Mouse (Mus musculus) liver, embryonic 11.5 days (tissue): ENCODE results near the gene Lmbr1l. TPM values are rescaled to one million over a fixed set of nuclear protein-coding genes. Genes with fewer than 3 reads are reported as not detected.

Experiments
- ATAC-seq: fragments of 200-750 bp; cut with Nextera tagmentation; replicated peaks from 2 replicates; pipeline ENCODE4 v1.8.0; 2017; ENCODE audit warnings: moderate number of reproducible peaks, mild to moderate bottlenecking, moderate TSS enrichment, moderate library complexity; ENCODE audit not compliant: low FRiP score
- DNase-seq: peaks from one replicate; pipeline ENCODE4 v3.0.0-alpha.2; 2017; ENCODE audit warnings: low spot score
- H3K27ac ChIP-seq: fragments of 300-500 bp; sonication (generic); 2 replicates; pipeline ENCODE4 v1.5.1; 2014; ENCODE audit warnings: mild to moderate bottlenecking, low read depth, low read length, control low read depth
- H3K27me3 ChIP-seq: fragments of 300-500 bp; sonication (generic); replicated peaks from 2 replicates; pipeline ENCODE4 v1.6.1; 2014; ENCODE audit warnings: low read length, mixed read lengths; ENCODE audit not compliant: control insufficient read depth, insufficient read depth
- H3K36me3 ChIP-seq: fragments of 300-500 bp; sonication (generic); 2 replicates; pipeline ENCODE4 v1.6.1; 2014; ENCODE audit warnings: mild to moderate bottlenecking, low read length, moderate library complexity, mixed read lengths; ENCODE audit not compliant: control insufficient read depth, insufficient read depth
- H3K4me1 ChIP-seq: fragments of 300-500 bp; sonication (generic); replicated peaks from 2 replicates; pipeline ENCODE4 v1.6.1; 2014; ENCODE audit warnings: low read length, mixed read lengths; ENCODE audit not compliant: control insufficient read depth, insufficient read depth
- H3K4me2 ChIP-seq: fragments of 300-500 bp; sonication (generic); 2 replicates; pipeline ENCODE4 v1.6.1; 2014; ENCODE audit warnings: mild to moderate bottlenecking, control low read depth, moderate library complexity
- H3K4me3 ChIP-seq: fragments of 300-500 bp; sonication (generic); 2 replicates; pipeline ENCODE4 v1.5.1; 2014; ENCODE audit warnings: low read depth, low read length, control low read depth
- H3K9ac ChIP-seq: fragments of 300-500 bp; sonication (generic); 2 replicates; pipeline ENCODE4 v1.6.1; 2014; ENCODE audit warnings: low read depth, low read length, control low read depth
- H3K9me3 ChIP-seq: fragments of 300-500 bp; sonication (generic); 2 replicates; pipeline ENCODE4 v1.6.1; 2016; ENCODE audit warnings: low read length, inconsistent platforms, mixed read lengths; ENCODE audit not compliant: control insufficient read depth
- WGBS: fragments of 180-500 bp; shearing (Covaris S2); extraction: QIAGEN DNeasy Blood & Tissue Kit; methylation state at CpG from one replicate; pipeline ENCODE4 v1.1.7; 2014; 5-methylcytosine and 5-hydroxymethylcytosine counted together
- polyA plus RNA-seq: library from polyadenylated mRNA; unstranded; fragments of >200 nt; fragmentation: Nextera tagmentation; extraction: Ambion mirVana; gene quantifications from 2 replicates; pipeline ENCODE4 v1.2.1, GENCODE M21; 2014

Lmbr1l gene
- polyA plus RNA-seq, result 1.6 and 2.8 TPM in 2 replicates

GRCm38 (mm10) chr15:98917538-98918498 is at the start of gene Lmbr1l:
Gene Lmbr1l (minus strand): TSS chr15:98918231.
- H3K36me3 ChIP-seq, result peaks cover 6% of the 10 kb centered on the region
- peak within 1 kb of the TSS; percentile 72 for H3K27ac ChIP-seq
- under 1% methylated on average over 81 of the region's 82 CpGs for WGBS
- peak within 1 kb of the TSS; percentile 70 for H3K9ac ChIP-seq
- H3K9me3 ChIP-seq, result no peaks in the 10 kb centered on the region
- peak within 1 kb of the TSS; percentile 85 for H3K4me2 ChIP-seq
- H3K27me3 ChIP-seq, result no peaks in the 10 kb centered on the region
- DNase-seq (peak; percentile 95), ATAC-seq (peak; percentile 100)
- H3K4me1 ChIP-seq, result no peaks in the 10 kb centered on the region; the same call in 1 of the 2 replicates
- H3K4me3 ChIP-seq, result peak within 1 kb of the TSS; percentile 80

- peak; percentile 66 for ATAC-seq
- 52% methylated on average over 3 of the region's 3 CpGs for WGBS
These were observed 41.5 kb upstream of the Lmbr1l start for GRCm38 (mm10) chr15:98959531-98959930.

DNA sequence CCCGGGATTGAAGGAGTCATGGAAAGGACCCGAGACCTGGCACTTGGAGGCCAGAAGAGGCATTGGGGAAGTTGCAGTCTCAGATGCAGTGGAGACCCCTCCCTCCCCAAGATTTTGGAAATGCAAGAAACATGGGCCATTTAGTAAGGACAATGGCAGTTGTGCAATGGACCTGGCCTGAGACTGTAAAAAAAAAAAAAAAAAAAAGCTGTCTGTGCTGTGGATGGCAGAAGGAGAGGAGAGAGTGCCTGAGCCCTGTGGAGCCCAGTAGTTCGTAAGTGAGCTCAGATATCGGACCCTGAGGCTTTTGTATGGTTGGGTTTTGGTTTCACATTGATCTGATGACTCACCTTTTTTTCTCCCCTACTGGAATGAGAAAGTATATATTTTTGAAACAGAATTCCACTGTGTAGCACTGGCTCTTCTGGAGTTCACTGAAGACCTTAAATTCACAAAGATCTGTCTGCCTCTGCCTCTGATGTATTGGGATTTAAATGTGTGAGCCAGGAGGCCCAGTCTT is 40.9 kb upstream of the Lmbr1l start:
- ATAC-seq (no peak), DNase-seq (no peak)
- Histone ChIP-seq H3K4me1 (0 out of 2 replicates have a peak, but pooled peaks cover 3% of the 10 kb centered on the region), H3K4me2 (no peak overlapping the region), H3K27ac (no peak overlapping the region), H3K9ac (no peak overlapping the region), H3K4me3 (no peak overlapping the region), H3K27me3 (no peaks in the 10 kb centered on the region), H3K36me3 (no peaks in the 10 kb centered on the region), H3K9me3 (no peaks in the 10 kb centered on the region)
- WGBS, result 86% methylated on average over 4 of the region's 4 CpGs

More at GRCm38 (mm10) chr15:98959531-98959930, 41.5 kb upstream of the Lmbr1l start:
- Histone ChIP-seq H3K27me3 (no peaks in the 10 kb centered on the region), H3K4me1 (0 out of 2 replicates have a peak, but pooled peaks cover 3% of the 10 kb centered on the region), H3K9me3 (no peaks in the 10 kb centered on the region), H3K4me2 (no peak overlapping the region), H3K27ac (no peak overlapping the region), H3K9ac (no peak overlapping the region), H3K36me3 (no peaks in the 10 kb centered on the region), H3K4me3 (no peak overlapping the region)
- DNase-seq, result no peak

DNA sequence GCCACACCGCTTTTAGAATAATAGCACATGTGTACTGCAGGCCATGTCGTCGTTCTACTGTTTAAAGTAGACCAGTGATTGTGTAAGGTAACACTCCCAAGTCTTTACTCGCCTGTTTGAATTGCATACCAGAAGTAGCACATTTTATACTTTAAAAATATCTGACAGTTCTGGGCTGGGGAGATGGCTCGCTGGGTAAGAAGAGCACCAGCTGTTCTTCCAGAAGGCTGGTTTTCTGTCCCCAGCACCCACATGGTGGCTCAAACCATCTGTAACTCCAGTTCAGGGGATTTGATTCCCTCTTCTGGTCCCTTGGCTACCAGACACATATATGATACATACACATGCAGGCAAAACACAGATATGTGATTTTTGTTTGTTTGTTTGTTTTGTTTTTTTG is 39.4 kb upstream of the Lmbr1l start:
- no peak overlapping the region for H3K9ac ChIP-seq
- DNase-seq, result no peak
- 0 out of 2 replicates have a peak, but pooled peaks cover 3% of the 10 kb centered on the region for H3K4me1 ChIP-seq
- no peaks in the 10 kb centered on the region for H3K27me3 ChIP-seq
- no peak for ATAC-seq
- no peaks in the 10 kb centered on the region for H3K9me3 ChIP-seq
- 81% methylated on average over 5 of the region's 5 CpGs for WGBS
- H3K36me3 ChIP-seq, result no peaks in the 10 kb centered on the region
- no peak overlapping the region for H3K27ac ChIP-seq
- H3K4me2 ChIP-seq, result no peak overlapping the region
- H3K4me3 ChIP-seq, result no peak overlapping the region

GRCm38 (mm10) chr15:98956000-98956399 is 38.0 kb upstream of the Lmbr1l start:
- 90% methylated on average over 4 of the region's 4 CpGs for WGBS
- H3K36me3 ChIP-seq, result no peaks in the 10 kb centered on the region
- peaks cover 8% of the 10 kb centered on the region; the same call in 1 of the 2 replicates for H3K4me1 ChIP-seq
- H3K9me3 ChIP-seq, result no peaks in the 10 kb centered on the region
- no peak overlapping the region for H3K4me3 ChIP-seq
- no peak overlapping the region for H3K4me2 ChIP-seq
- H3K27me3 ChIP-seq, result no peaks in the 10 kb centered on the region
- no peak overlapping the region for H3K9ac ChIP-seq
- no peak for ATAC-seq
- DNase-seq, result no peak
- H3K27ac ChIP-seq, result no peak overlapping the region

DNA sequence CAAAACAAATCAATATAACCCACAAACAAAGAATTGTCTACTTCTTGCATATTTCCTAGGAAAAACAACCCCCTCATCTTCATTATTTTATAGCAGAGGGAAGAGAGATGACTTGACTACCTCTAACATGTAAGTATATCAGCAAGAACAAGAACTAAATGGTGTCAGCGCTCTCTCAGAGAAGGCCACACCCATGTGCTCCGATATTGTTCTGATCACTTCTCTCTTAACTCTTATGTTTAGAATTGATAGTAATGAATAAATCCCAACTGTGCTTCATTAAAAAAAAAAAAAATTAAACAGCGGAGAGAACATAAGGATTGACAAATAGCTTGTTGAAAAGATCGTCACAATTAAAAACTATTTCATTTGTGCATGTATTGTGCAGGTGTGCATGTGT is 37.3 kb upstream of the Lmbr1l start:
- no peak for DNase-seq
- Histone ChIP-seq H3K36me3 (no peaks in the 10 kb centered on the region), H3K4me1 (peaks cover 8% of the 10 kb centered on the region; the same call in 1 of the 2 replicates), H3K27me3 (no peaks in the 10 kb centered on the region), H3K27ac (no peak overlapping the region), H3K9ac (no peak overlapping the region), H3K4me3 (no peak overlapping the region), H3K9me3 (no peaks in the 10 kb centered on the region), H3K4me2 (no peak overlapping the region)
- WGBS, result 76% methylated on average over 4 of the region's 4 CpGs
- ATAC-seq, result no peak

DNA sequence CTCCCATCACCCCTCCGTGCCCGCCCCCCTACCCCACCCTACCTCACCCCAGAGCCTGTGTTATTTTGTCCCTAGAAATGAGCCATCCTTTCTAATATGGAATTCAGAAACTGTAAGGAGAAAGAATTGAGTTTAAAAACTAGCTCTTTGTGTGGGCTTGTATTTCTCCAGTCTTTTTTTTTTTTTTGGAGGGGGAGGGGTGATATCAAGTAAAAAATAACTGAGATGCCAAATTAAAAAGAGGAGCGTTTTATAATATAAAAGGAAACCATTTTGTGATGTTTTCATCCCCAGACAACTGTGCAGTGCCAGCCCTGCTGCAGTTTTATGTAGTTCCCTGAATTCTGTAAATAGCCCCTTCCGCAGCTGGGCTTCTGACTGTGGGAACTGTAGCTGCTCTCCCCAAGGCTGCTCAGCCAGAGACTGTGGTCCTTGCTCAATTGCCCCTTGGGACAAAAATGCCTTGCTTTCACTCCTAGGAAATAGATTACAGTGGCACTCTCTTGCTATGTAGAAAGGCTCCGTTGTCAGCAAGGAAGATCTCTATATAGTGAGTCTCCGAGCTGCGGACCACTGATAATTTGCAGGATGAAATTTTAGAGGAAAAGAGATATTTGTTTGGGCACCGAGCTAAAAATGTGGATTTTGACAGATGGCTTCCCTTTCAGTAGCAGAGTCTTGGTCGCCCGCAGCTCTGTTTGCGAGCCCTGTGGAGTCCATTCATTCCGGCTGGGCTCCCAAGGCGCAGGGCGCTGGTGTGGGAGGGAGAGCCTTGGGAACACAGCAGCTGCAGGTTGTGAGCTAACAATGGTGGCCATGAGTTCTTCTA is 36.6 kb upstream of the Lmbr1l start:
- DNase-seq (no peak), ATAC-seq (no peak)
- H3K27me3 ChIP-seq, result no peaks in the 10 kb centered on the region
- no peak overlapping the region for H3K4me3 ChIP-seq
- H3K4me2 ChIP-seq, result peak overlapping the region; percentile 30
- H3K9ac ChIP-seq, result no peak overlapping the region
- H3K4me1 ChIP-seq, result peaks cover 7% of the 10 kb centered on the region; the same call in 1 of the 2 replicates
- no peak overlapping the region for H3K27ac ChIP-seq
- no peaks in the 10 kb centered on the region for H3K36me3 ChIP-seq
- 34% methylated on average over 14 of the region's 14 CpGs for WGBS
- H3K9me3 ChIP-seq, result no peaks in the 10 kb centered on the region
